Mouse (Mus musculus) fibroblast of lung, adult 2 months (primary cell): ENCODE measurements around the gene Ccdc15.

Source experiments
- DNase-seq: peaks from one replicate; pipeline ENCODE4 v3.0.0-alpha.2; 2011; ENCODE audit warnings: low read depth

Gene Ccdc15

GRCm38 (mm10) chr9:37347988-37348642 lies at the start of gene Ccdc15:
Gene Ccdc15, minus strand, starts transcription at chr9:37348432.
- DNase-seq = peak; percentile 93

GRCm38 (mm10) chr9:37393482-37394131 lies 45.4 kb upstream of the Ccdc15 start:
- DNase-seq = no peak

GRCm38 (mm10) chr9:37392071-37392470 lies 43.8 kb upstream of the Ccdc15 start:
- no peak for DNase-seq

GRCm38 (mm10) chr9:37390891-37391290 lies 42.7 kb upstream of the Ccdc15 start:
- no peak for DNase-seq

- no peak for DNase-seq
Measured at GRCm38 (mm10) chr9:37384284-37385182, 36.3 kb upstream of the Ccdc15 start.

GRCm38 (mm10) chr9:37383161-37383560 lies 34.9 kb upstream of the Ccdc15 start:
- no peak for DNase-seq

- DNase-seq = no peak
Measured at GRCm38 (mm10) chr9:37375718-37376117, 27.5 kb upstream of the Ccdc15 start.

- no peak for DNase-seq
Measured at GRCm38 (mm10) chr9:37371232-37371801, 23.1 kb upstream of the Ccdc15 start.

- no peak for DNase-seq
Measured at GRCm38 (mm10) chr9:37368860-37369259, 20.6 kb upstream of the Ccdc15 start.

- no peak for DNase-seq
Measured at GRCm38 (mm10) chr9:37368081-37368830, 20.0 kb upstream of the Ccdc15 start.

- no peak for DNase-seq
Measured at GRCm38 (mm10) chr9:37367301-37368080, 19.3 kb upstream of the Ccdc15 start, which contains the start of gene Hepacam. Gene Hepacam, plus strand, starts transcription at chr9:37367351.

GRCm38 (mm10) chr9:37365706-37366105 lies 17.5 kb upstream of the Ccdc15 start:
- no peak for DNase-seq

- DNase-seq = no peak
Measured at GRCm38 (mm10) chr9:37364392-37364791, 16.2 kb upstream of the Ccdc15 start.

GRCm38 (mm10) chr9:37363551-37363950 lies 15.3 kb upstream of the Ccdc15 start:
- no peak for DNase-seq

- no peak for DNase-seq
Measured at GRCm38 (mm10) chr9:37362881-37363280, 14.6 kb upstream of the Ccdc15 start.

GRCm38 (mm10) chr9:37362084-37362483 lies 13.9 kb upstream of the Ccdc15 start:
- no peak for DNase-seq

GRCm38 (mm10) chr9:37359331-37360220 lies 11.3 kb upstream of the Ccdc15 start:
- peak; percentile 8 for DNase-seq

- no peak for DNase-seq
Measured at GRCm38 (mm10) chr9:37358713-37359330, 10.6 kb upstream of the Ccdc15 start.

- DNase-seq = no peak
Measured at GRCm38 (mm10) chr9:37354485-37354884, 6.3 kb upstream of the Ccdc15 start.
